Mouse (Mus musculus): ENCODE measurements around the gene Slc25a11. TPM values are rescaled to one million over a fixed set of nuclear protein-coding genes. Genes with fewer than 3 reads are reported as not detected.

Gene Slc25a11
- polyA plus RNA-seq, 1 experiment from 2014 or later, result 172 TPM

- H3K9ac ChIP-seq (replicated peaks; ENCODE audit: low read depth, low read length), result no peak overlapping the region
- H3K9me3 ChIP-seq (ENCODE audit: control insufficient read depth, low read length), result no peaks in the 10 kb centered on the region
- no peak for ATAC-seq (ENCODE audit: low read depth)
- no peak overlapping the region for H3K4me3 ChIP-seq (ENCODE audit: low read depth, low read length)
- H3K27me3 ChIP-seq (ENCODE audit: control insufficient read depth, insufficient read depth, low read length), result no peaks in the 10 kb centered on the region
- no peak overlapping the region for H3K27ac ChIP-seq (ENCODE audit: low read depth, low read length)
- 86% methylated on average over 10 of the region's 10 CpGs for WGBS
- H3K36me3 ChIP-seq (ENCODE audit: control insufficient read depth, insufficient read depth, low read length), result no peaks in the 10 kb centered on the region
- no peak overlapping the region for H3K4me2 ChIP-seq (ENCODE audit: low read depth, low read length)
- H3K4me1 ChIP-seq (ENCODE audit: control insufficient read depth, insufficient read depth, low read length), result no peaks in the 10 kb centered on the region
Measured at GRCm38 (mm10) chr11:70623053-70623742, 24.1 kb downstream of the Slc25a11 start.

GRCm38 (mm10) chr11:70621972-70622814, 25.1 kb downstream of the Slc25a11 start:
- Histone ChIP-seq H3K9ac (replicated peaks; ENCODE audit: low read depth, low read length) (no peak overlapping the region), H3K4me2 (ENCODE audit: low read depth, low read length) (no peak overlapping the region), H3K27ac (ENCODE audit: low read depth, low read length) (no peak overlapping the region), H3K4me3 (ENCODE audit: low read depth, low read length) (no peak overlapping the region), H3K27me3 (ENCODE audit: control insufficient read depth, insufficient read depth, low read length) (no peaks in the 10 kb centered on the region), H3K4me1 (ENCODE audit: control insufficient read depth, insufficient read depth, low read length) (no peaks in the 10 kb centered on the region), H3K36me3 (ENCODE audit: control insufficient read depth, insufficient read depth, low read length) (no peaks in the 10 kb centered on the region), H3K9me3 (ENCODE audit: control insufficient read depth, low read length) (no peaks in the 10 kb centered on the region)
- WGBS, result 47% methylated on average over 7 of the region's 7 CpGs
- ATAC-seq (ENCODE audit: low read depth), result no peak

- WGBS, result 46% methylated on average over 1 of the region's 1 CpGs
- no peak for ATAC-seq (ENCODE audit: low read depth)
- no peak within 1 kb of the TSS for H3K4me2 ChIP-seq (ENCODE audit: low read depth, low read length)
- H3K36me3 ChIP-seq (ENCODE audit: control insufficient read depth, insufficient read depth, low read length), result no peaks in the 10 kb centered on the region
- H3K9me3 ChIP-seq (ENCODE audit: control insufficient read depth, low read length), result no peaks in the 10 kb centered on the region
- H3K27ac ChIP-seq (ENCODE audit: low read depth, low read length), result no peak within 1 kb of the TSS
- no peak within 1 kb of the TSS for H3K9ac ChIP-seq (replicated peaks; ENCODE audit: low read depth, low read length)
- no peak within 1 kb of the TSS for H3K4me3 ChIP-seq (ENCODE audit: low read depth, low read length)
- H3K4me1 ChIP-seq (ENCODE audit: control insufficient read depth, insufficient read depth, low read length), result 0 out of 2 replicates have a peak, but pooled peaks cover 5% of the 10 kb centered on the region
- H3K27me3 ChIP-seq (ENCODE audit: control insufficient read depth, insufficient read depth, low read length), result no peaks in the 10 kb centered on the region
Measured at GRCm38 (mm10) chr11:70619101-70619500, 28.2 kb downstream of the Slc25a11 start, which contains the start of gene Chrne. Chrne (minus strand) TSS chr11:70619216.

DNA sequence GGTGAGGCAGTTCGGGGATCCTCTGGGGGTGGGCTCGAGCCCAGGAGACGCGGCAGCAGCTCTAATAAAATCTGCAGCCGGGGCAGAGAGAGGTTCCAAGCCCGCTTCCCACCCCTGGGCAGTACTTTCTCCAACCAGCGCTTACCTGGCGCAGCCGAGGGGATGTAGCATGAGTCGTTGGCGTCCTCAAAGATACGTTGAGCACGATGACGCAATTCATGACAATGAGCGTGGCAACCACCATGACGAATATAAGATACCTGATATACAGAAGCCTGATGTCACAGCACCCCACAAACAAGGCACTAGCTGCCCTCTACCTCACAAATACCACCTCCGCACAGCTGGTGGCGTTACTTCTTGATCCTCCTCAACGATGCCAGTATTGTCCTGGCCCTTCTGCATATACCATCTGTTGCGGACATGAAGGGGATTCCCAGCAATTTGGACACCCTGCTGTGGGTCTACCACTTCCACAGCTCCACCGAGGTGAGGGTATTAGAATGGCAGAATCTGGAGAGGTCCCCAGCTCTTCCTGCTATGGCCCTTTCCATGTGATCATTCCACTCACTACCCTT, 31.7 kb downstream of the Slc25a11 start, which contains the start of gene 4930544D05Rik:
Gene 4930544D05Rik (plus strand): TSS at position 333 of the 578 bp plus-strand sequence.
- 14% methylated on average over 21 of the region's 21 CpGs for WGBS
- Histone ChIP-seq H3K4me2 (ENCODE audit: low read depth, low read length) (peak within 1 kb of the TSS; percentile 35), H3K4me3 (ENCODE audit: low read depth, low read length) (no peak within 1 kb of the TSS), H3K27ac (ENCODE audit: low read depth, low read length) (no peak within 1 kb of the TSS), H3K36me3 (ENCODE audit: control insufficient read depth, insufficient read depth, low read length) (peaks cover 20% of the 10 kb centered on the region), H3K4me1 (ENCODE audit: control insufficient read depth, insufficient read depth, low read length) (0 out of 2 replicates have a peak, but pooled peaks cover 5% of the 10 kb centered on the region), H3K9ac (replicated peaks; ENCODE audit: low read depth, low read length) (peak within 1 kb of the TSS; percentile 18; the same call in 1 of the 2 replicates), H3K27me3 (ENCODE audit: control insufficient read depth, insufficient read depth, low read length) (no peaks in the 10 kb centered on the region), H3K9me3 (ENCODE audit: control insufficient read depth, low read length) (no peaks in the 10 kb centered on the region)
- no peak for ATAC-seq (ENCODE audit: low read depth)

GRCm38 (mm10) chr11:70615074-70615473, 32.2 kb downstream of the Slc25a11 start:
- H3K9me3 ChIP-seq (ENCODE audit: control insufficient read depth, low read length), result no peaks in the 10 kb centered on the region
- 2% methylated on average over 17 of the region's 17 CpGs for WGBS
- ATAC-seq (ENCODE audit: low read depth), result peak; percentile 68; the same call in 1 of the 2 replicates

GRCm38 (mm10) chr11:70612505-70612904, 34.8 kb downstream of the Slc25a11 start:
- Histone ChIP-seq H3K4me2 (ENCODE audit: low read depth, low read length) (no peak overlapping the region), H3K9ac (replicated peaks; ENCODE audit: low read depth, low read length) (no peak overlapping the region), H3K4me3 (ENCODE audit: low read depth, low read length) (no peak overlapping the region), H3K27ac (ENCODE audit: low read depth, low read length) (no peak overlapping the region), H3K36me3 (ENCODE audit: control insufficient read depth, insufficient read depth, low read length) (peaks cover 41% of the 10 kb centered on the region), H3K9me3 (ENCODE audit: control insufficient read depth, low read length) (no peaks in the 10 kb centered on the region), H3K4me1 (ENCODE audit: control insufficient read depth, insufficient read depth, low read length) (0 out of 2 replicates have a peak, but pooled peaks cover 5% of the 10 kb centered on the region), H3K27me3 (ENCODE audit: control insufficient read depth, insufficient read depth, low read length) (no peaks in the 10 kb centered on the region)
- ATAC-seq (ENCODE audit: low read depth), result no peak
- 75% methylated on average over 7 of the region's 7 CpGs for WGBS

More at GRCm38 (mm10) chr11:70615074-70615473, 32.2 kb downstream of the Slc25a11 start:
- peak overlapping the region; percentile 18; the same call in 1 of the 2 replicates for H3K9ac ChIP-seq (replicated peaks; ENCODE audit: low read depth, low read length)
- peak overlapping the region; percentile 35 for H3K4me2 ChIP-seq (ENCODE audit: low read depth, low read length)
- H3K27ac ChIP-seq (ENCODE audit: low read depth, low read length), result no peak overlapping the region
- no peaks in the 10 kb centered on the region for H3K27me3 ChIP-seq (ENCODE audit: control insufficient read depth, insufficient read depth, low read length)
- 0 out of 2 replicates have a peak, but pooled peaks cover 5% of the 10 kb centered on the region for H3K4me1 ChIP-seq (ENCODE audit: control insufficient read depth, insufficient read depth, low read length)
- H3K36me3 ChIP-seq (ENCODE audit: control insufficient read depth, insufficient read depth, low read length), result peaks cover 25% of the 10 kb centered on the region
- no peak overlapping the region for H3K4me3 ChIP-seq (ENCODE audit: low read depth, low read length)

DNA sequence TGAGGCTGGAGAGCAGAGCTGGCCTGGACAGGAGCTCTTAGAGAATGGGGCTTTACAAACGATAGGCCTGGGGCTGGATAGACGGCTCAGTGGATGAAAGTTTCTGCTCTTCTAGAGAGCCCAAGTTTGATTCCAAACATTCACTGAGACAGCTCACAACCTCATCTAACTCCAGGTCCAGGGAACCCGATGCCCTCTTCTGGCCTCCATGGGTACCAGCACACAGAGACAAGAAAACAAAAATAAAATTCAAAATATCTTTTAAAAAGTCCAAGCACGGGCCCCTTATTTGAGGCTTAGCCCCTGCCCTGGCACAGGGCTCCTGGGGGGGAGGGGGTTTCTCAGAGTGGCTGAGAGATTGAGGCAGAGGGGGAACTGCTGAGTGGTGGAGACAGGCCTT, 36.5 kb downstream of the Slc25a11 start:
- Histone ChIP-seq H3K27me3 (ENCODE audit: control insufficient read depth, insufficient read depth, low read length) (no peaks in the 10 kb centered on the region), H3K4me2 (ENCODE audit: low read depth, low read length) (no peak overlapping the region), H3K27ac (ENCODE audit: low read depth, low read length) (no peak overlapping the region), H3K9me3 (ENCODE audit: control insufficient read depth, low read length) (no peaks in the 10 kb centered on the region), H3K4me1 (ENCODE audit: control insufficient read depth, insufficient read depth, low read length) (0 out of 2 replicates have a peak, but pooled peaks cover 5% of the 10 kb centered on the region), H3K4me3 (ENCODE audit: low read depth, low read length) (no peak overlapping the region), H3K9ac (replicated peaks; ENCODE audit: low read depth, low read length) (no peak overlapping the region), H3K36me3 (ENCODE audit: control insufficient read depth, insufficient read depth, low read length) (peaks cover 49% of the 10 kb centered on the region)
- ATAC-seq (ENCODE audit: low read depth), result no peak
- 94% methylated on average over 4 of the region's 4 CpGs for WGBS

- Histone ChIP-seq H3K4me3 (ENCODE audit: low read depth, low read length) (no peak overlapping the region), H3K36me3 (ENCODE audit: control insufficient read depth, insufficient read depth, low read length) (peaks cover 52% of the 10 kb centered on the region), H3K27me3 (ENCODE audit: control insufficient read depth, insufficient read depth, low read length) (no peaks in the 10 kb centered on the region), H3K27ac (ENCODE audit: low read depth, low read length) (no peak overlapping the region), H3K4me1 (ENCODE audit: control insufficient read depth, insufficient read depth, low read length) (no peaks in the 10 kb centered on the region), H3K9me3 (ENCODE audit: control insufficient read depth, low read length) (no peaks in the 10 kb centered on the region), H3K9ac (replicated peaks; ENCODE audit: low read depth, low read length) (no peak overlapping the region), H3K4me2 (ENCODE audit: low read depth, low read length) (no peak overlapping the region)
- 92% methylated on average over 26 of the region's 26 CpGs for WGBS
- ATAC-seq (ENCODE audit: low read depth), result no peak
Measured at GRCm38 (mm10) chr11:70608381-70609066, 38.8 kb downstream of the Slc25a11 start.
